Mouse (Mus musculus): ENCODE measurements around the gene Boc.
"Not testable (repeated sequence)": the region's sequence is repeated elsewhere in the genome, so short reads cannot be mapped to it uniquely, and the experiment has no call there.

Boc gene

DNA sequence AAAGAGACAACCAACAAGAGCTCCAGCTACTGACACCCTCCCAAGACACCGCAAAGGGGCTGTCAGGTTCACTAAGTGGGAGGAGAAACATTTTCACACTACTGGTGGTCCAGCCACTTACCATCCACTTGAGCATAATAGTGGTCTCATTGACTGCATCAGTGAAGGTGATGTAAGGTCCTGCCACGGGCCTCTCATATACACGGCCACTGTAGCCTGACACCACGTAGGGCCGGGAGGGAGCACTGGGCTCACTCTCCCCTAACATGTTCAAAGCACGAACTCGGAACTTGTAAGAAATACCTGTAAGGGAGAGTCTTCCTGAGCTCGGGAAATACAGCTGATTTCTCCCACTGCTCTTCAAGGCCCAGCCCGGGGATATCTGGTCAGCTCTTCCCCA is 67.6 kb downstream of the Boc start:
- no peak for DNase-seq (ENCODE audit: low read depth, low spot score)

DNA sequence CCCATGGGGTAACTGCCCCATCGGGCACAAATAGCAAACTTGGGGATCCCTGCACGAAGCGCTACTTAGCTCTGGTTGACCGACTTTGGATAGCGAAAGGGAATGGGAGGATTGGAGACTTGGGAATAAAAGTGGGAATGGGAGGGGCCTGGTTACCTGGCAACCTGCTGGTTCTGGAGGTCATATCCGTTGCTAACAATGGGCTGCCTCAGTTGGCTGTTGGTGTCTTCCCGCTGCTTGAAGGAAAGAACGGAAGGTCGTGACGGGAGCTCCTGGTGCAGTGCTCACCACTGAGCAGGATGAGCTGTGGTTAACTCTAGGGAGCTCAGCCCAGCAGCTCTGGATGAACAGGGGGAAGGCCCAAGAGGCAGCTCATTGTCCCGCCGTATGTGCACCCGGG is 71.5 kb downstream of the Boc start:
- DNase-seq (ENCODE audit: low read depth, low spot score): no peak

DNA sequence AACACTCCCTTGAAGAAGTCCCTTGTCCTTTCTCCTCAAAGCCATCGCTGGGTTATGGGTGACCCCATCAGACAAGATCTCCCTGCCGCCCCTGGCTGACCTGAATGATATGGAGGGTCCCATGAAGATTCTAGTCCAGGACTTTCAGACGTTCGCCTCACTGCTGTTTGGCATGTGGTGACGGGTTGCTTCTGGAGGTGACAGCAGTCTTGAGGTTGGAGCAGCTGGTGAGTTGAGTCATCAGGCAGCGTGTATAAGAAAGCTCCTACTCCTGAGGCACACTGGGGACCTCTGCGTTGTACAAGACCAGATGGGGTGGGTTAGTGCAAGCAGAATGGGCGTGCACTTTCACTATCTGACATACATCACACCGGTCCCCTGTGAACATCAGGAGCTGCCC is 72.1 kb downstream of the Boc start:
- DNase-seq (ENCODE audit: low read depth, low spot score): no peak

DNA sequence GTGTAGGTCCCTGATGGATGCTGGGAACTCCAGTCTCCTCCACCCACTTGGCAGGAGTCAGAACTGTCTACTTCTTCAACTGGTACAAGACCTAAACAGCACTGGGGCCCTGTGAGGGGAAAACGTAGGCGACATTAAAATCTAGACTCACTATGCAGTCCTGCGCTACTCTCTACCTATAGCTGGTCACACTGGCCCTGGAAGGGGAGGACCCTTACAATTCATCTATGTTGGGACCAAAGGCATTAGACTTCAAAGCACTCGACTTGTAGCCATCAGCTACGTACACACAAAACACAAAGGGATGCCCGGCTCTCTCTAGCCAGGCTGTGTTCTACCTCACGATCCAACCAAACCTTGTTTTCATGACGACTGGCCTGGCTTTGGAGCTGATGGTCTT is 73.0 kb downstream of the Boc start:
- no peak for DNase-seq (ENCODE audit: low read depth, low spot score)

DNA sequence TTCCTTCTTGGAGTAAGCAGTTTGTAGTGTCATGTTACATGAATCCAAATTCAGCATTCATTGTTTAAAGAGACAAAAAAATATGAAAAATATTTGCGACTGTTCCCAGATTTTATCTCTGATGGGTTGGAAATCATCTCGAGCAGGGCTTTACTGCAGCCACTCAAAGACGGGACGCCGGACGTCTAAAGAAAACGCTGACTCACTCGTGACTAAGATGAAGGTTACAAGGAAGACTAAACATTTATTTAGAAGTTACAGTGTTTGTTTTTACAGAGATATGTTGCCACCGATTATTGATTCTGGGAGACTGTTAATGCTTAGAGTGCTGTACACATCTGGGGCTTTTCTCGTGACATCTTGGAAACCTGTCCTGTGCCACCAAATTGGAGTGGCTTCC is 73.9 kb downstream of the Boc start:
- DNase-seq (ENCODE audit: low read depth, low spot score): no peak

DNA sequence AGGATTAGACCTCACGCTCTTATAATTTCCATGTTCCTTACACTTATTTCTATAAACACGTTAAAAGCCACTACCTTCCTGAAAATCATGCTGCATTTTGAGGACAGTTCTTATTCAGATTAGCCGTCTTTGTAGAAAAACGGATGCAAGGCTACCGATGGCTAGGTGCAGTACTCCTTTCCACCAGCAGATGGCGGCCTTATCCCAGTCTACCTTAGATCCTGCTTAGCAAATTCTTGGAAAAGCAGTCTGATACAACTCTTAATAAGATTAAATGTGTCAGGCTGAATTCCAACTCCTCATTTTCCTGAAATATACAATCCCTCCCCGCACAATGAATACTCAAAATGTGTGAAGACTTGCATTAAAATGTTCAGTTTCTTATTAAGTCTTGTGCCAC is 74.6 kb downstream of the Boc start:
- DNase-seq (ENCODE audit: low read depth, low spot score): peak; percentile 54

DNA sequence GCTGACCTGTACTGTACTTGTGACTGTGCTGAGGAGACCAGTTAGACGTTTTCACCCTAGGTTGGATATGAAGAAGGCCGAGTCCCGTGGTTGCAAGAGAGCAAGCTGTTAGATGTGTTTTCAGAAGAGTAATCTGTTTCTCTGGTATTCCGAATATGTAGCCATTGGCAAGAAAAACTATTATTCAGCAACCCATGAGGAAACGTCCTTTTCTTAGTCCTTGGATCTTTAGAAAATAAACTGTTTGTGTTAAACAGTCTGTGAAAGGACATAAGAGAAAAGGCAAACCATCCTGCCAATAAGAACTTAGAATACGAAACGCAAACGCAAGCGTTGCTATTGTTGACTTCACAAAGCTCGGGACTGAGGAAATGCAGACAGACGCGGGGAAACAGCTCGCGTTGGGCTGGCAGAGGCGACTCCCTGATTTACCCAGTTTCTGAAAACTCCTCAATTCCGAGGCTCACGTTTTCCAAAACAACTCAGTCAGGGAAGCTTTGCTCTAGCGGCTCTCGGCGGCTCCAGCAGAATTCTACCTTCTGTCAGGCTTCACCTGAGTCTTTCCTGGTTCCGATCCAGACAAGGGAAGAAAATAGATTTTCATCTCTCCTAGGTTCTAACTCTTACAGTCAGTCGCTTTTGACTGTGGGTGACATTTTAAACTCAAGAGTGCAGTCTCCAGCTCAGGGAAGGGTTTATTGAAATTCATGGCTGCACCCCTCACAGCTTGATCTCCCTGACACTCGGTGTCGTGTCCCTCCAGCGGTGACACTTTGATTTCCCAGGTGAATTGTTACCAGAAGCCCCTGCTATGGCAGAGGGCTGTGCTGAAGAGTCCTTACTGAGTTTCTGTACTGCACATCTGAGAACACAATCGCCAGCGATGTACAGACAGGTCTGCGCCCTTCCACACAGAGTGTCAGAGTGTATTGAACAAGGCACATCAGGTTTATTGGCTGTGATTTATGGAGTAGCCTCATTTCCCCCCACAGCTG is 76.8 kb downstream of the Boc start:
- no peak for DNase-seq (ENCODE audit: low read depth, low spot score)

DNA sequence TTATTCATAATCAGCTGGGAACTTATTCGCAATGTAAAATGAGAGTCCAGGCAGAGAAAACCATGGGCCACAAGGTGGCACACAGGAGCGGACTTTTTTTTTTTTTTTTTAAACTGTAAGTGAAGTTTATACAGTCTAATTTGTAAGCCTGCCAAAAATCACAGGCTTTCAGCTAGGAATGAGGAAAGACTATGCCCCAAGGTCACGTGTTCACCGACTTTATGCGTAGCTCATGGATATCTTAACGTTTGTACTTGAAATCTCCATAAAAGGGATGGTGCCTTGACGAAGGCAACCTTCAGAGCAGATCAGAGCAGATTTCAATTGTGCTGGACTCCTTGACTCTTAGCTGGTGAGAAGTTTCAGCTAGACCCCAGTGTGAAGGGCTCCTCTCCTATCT is 78.1 kb downstream of the Boc start:
- no peak for DNase-seq (ENCODE audit: low read depth, low spot score)

DNA sequence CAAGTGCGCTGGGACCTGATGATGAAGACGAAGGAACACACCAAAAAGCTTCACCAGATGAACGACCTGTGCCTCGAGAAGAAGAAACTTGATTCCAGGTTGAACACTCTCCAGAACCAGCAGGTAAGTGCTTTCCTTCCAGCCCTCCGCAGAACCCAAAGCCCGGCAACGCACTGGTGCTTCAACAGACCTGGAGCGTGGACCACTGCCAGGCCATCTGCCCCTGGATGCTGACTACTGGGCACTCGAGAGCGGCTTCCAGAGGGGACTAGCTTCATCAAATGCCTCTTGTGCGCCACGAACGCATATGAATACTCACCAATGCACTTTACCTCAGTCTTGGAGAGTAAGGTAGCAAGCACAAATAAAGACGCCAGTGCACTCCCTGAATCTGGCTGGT is 78.8 kb downstream of the Boc start:
- DNase-seq (ENCODE audit: low read depth, low spot score): no peak

DNA sequence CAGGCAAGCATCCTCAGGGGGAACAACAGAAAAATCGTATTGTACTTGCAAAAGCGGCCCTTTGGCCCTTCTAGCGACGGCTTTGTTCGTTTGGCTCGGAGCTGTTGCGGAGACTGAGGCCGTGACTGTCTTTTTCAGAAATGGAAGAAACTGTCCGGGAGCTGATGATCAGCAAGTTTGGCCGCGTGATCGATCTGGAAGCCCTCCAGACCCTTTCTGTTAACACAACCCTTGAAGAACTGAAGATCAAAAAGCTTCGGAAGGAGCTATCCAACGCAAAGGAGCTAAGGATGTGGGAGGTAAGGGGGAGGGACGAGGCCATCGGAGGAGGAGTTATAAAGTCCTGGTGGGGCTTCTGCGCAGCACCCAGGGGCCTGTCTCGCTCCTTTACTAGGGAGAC is 79.9 kb downstream of the Boc start:
- no peak for DNase-seq (ENCODE audit: low read depth, low spot score)

DNA sequence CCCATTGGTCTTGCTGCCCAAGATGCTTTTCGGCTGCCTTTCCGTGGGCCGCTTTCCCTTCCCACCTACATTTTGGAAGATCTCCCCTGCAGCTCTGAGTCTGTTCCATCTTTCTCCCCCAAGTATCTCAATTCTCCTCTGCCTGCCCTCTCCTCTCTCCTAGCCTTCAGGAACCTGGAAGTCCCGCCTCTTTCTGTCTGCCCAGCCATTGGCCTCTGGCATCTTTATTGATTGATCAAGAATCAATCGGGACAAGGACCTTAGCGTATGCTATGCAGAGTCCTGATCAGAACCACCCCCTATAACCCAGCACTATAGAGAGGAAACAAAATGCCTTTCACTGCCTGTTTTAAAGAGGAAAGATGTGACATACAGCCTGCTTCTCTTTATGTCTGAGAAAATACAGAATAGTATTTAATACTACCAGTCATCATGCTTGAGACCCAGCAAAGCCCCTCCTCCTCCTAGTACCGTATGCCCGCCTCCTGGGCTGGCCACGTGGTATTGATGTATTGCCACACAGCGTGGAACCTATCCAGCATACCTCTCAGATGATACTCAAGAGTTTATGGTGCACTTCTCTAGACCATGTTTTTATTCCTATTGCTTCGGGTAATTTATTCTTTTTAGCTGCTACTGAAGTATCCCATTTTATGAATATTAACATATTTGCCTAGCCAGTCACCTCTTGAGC is 82.9 kb downstream of the Boc start:
- no peak for DNase-seq (ENCODE audit: low read depth, low spot score)

DNA sequence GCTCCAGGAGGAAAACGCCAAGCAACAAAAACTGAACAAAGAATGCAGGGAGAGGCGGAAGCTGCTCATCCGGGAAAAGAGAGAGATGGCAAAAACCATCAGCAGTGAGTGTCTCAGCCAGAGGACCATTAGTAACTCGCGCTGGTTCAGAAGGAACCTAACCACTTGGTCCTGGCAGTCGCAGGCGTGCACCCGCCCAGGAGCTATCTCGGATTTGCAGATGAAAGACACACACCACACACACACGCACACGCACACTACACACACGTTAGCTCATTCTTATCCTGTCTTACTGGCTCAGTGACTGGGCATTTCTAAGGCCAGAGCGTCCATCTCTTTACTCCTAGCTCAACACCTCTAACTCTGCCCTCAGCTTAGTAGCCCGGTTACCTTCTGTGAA is 83.4 kb downstream of the Boc start:
- no peak for DNase-seq (ENCODE audit: low read depth, low spot score)

DNA sequence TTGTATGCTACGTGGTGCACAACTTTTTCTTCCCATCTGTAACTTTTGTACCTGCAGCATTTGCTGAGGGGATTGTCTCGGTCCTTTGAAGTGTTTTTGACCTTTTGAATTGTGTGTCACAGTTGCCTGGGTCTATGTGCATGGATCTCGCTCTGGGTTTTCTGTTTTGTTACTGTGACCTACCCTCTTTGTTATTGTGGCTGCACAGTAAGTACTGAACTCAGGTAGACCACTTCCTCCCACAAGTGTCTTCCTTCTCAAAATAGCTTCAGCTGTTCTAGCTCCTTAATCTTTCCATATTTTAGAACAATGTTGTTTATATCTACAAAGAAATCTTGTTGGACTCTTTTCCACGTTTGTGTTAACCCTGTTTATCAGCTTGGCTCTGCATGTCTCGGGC is 97.8 kb downstream of the Boc start:
- peak; percentile 20 for DNase-seq (ENCODE audit: low read depth, low spot score)

DNA sequence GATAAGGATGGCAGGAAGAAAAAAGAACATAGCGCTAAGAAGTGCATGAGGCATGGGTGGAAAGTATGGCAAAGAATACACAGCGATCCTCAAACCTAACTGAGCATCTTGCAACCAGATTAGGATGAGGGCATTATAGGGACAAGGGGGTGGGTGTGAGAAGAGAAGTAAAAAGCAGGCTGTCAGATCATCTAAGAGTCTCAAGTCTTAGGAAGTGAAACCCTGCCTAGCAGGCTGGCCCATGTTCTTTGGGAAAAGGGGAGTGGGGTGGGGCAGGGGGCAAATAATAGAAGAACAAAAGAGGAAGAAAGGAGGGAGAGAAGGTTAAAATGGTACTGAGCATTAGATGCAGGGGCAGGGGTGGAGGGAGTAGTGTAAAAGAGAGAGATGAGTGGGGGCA is 99.9 kb downstream of the Boc start:
- no peak for DNase-seq (ENCODE audit: low read depth, low spot score)

DNA sequence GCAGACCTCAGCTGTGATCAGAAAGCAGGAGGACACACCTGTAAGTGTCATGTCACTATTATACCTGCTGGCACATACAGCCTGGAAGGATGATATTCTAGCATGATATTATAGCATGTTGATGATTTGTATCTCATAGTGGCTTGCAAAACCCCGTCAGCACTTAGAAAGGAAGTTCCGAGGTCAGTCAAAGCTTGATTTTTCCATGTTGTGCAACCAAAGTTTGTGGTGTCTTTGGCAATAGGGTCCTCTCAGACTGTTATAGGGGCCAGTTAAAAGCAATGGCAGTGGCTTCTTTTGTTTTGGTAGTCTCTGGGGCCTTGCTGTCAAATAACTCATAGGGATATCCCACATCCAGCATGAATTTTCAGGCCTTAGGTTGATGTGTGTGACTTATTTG is 100.8 kb downstream of the Boc start:
- DNase-seq (ENCODE audit: low read depth, low spot score): no peak

DNA sequence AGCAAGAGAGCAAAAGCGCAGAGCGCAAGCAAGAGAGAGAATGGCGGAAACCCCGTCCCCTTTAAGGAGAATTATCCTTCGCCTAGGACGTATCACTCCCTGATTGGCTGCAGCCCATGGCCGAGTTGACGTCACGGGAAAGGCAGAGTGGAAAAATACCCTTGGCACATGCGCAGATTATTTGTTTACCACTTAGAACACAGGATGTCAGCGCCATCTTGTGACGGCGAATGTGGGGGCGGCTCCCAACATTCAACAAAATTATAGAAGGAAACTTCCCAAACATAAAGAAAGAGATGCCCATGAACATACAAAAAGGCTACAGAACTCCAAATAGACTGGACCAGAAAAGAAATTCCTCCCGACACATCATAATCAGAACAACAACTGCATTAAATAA is 116.8 kb downstream of the Boc start:
- DNase-seq (ENCODE audit: low read depth, low spot score): not testable (repeated sequence)

DNA sequence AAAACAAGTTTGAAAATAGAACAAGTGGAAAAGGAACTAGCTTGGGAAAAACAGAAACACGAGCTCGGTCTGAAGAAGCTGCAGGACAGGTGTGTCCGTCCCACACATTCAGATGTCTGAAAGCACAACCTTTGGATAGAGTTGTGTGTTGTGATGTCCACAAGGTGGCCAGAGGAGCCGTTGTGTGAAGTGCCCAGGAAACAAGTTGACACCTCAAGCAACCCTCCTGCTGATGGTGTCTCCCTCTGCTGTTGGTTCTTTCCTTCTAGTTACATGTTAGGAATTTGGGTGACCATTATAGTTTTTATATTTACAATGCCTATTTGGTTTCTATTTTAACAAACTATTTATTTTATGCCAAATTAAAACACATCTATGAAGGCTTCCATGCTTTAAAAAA is 123.2 kb downstream of the Boc start:
- DNase-seq (ENCODE audit: low read depth, low spot score): no peak

All from CD4-positive helper T cell, adult 2 months (primary cell).